In genomic region chr7:80246859-80247258, GRCm38 (mm10) we compare ENCODE assay signal across 8 mouse cellular contexts. TPM values are rescaled to one million over a fixed set of nuclear protein-coding genes. Genes with fewer than 3 reads are reported as not detected.
DNase-seq lines count a peak whose midpoint lies in the region; ATAC-seq and TF ChIP-seq lines count a peak whose summit lies in the region.

No protein-coding gene starts in this region.

- no peaks in the 10 kb centered on the region for H3K27me3 ChIP-seq in lung, postnatal 0 days (replicated peaks; ENCODE audit: insufficient read depth, low read length)
- H3K27me3 ChIP-seq in forebrain, embryonic 12.5 days: peaks cover 4% of the 10 kb centered on the region
- no peaks in the 10 kb centered on the region for H3K27me3 ChIP-seq in limb, embryonic 15.5 days
- no peaks in the 10 kb centered on the region for H3K27me3 ChIP-seq in stomach, embryonic 16.5 days (ENCODE audit: control insufficient read depth, insufficient read depth, low read length)

- no peaks in the 10 kb centered on the region for H3K4me1 ChIP-seq in lung, postnatal 0 days (ENCODE audit: insufficient read depth, low read depth, low read length)
- H3K4me1 ChIP-seq in lung, adult 2 months (ENCODE audit: control insufficient read depth, insufficient read depth, low read length): no peaks in the 10 kb centered on the region
- H3K4me1 ChIP-seq in forebrain, embryonic 12.5 days: no peaks in the 10 kb centered on the region
- H3K4me1 ChIP-seq in limb, embryonic 15.5 days: 0 out of 2 replicates have a peak, but pooled peaks cover 2% of the 10 kb centered on the region
- no peaks in the 10 kb centered on the region; the same call in 1 of the 2 replicates for H3K4me1 ChIP-seq in stomach, embryonic 16.5 days (ENCODE audit: control insufficient read depth, insufficient read depth, low read length)

- TF ChIP-seq CTCF in lung, postnatal 0 days (IDR thresholded peaks at IDR 0.05): no peak
- no peak for TF ChIP-seq CTCF in lung, adult 2 months (IDR thresholded peaks at IDR 0.05; ENCODE audit: insufficient read depth, low read length)

- WGBS in lung, postnatal 0 days: 41% methylated on average over 7 of the region's 7 CpGs
- 26% methylated on average over 7 of the region's 7 CpGs for WGBS in lung, adult 2 months
- 72% methylated on average over 7 of the region's 7 CpGs for WGBS in forebrain, embryonic 12.5 days
- WGBS in limb, embryonic 15.5 days: 67% methylated on average over 7 of the region's 7 CpGs
- 37% methylated on average over 7 of the region's 7 CpGs for WGBS in stomach, embryonic 16.5 days

- no peak for ATAC-seq in lung, postnatal 0 days
- no peak for ATAC-seq in forebrain, embryonic 12.5 days (ENCODE audit: low FRiP score)
- no peak for ATAC-seq in limb, embryonic 15.5 days (ENCODE audit: insufficient number of reproducible peaks, low FRiP score, low TSS enrichment, low read depth)
- ATAC-seq in stomach, embryonic 16.5 days (ENCODE audit: insufficient read depth, low FRiP score): no peak

- TF ChIP-seq EP300 in lung, postnatal 0 days (IDR thresholded peaks at IDR 0.05): no peak

- peak overlapping the region; percentile 65 for H3K4me2 ChIP-seq in lung, postnatal 0 days (replicated peaks; ENCODE audit: low read depth, low read length)
- peak overlapping the region; percentile 65 for H3K4me2 ChIP-seq in forebrain, embryonic 12.5 days
- H3K4me2 ChIP-seq in limb, embryonic 15.5 days: peak overlapping the region; percentile 68
- H3K4me2 ChIP-seq in stomach, embryonic 16.5 days (ENCODE audit: low read depth, low read length): peak overlapping the region; percentile 70

- H3K9me3 ChIP-seq in lung, postnatal 0 days (ENCODE audit: low read length): no peaks in the 10 kb centered on the region
- no peaks in the 10 kb centered on the region for H3K9me3 ChIP-seq in forebrain, embryonic 12.5 days
- no peaks in the 10 kb centered on the region for H3K9me3 ChIP-seq in limb, embryonic 15.5 days
- H3K9me3 ChIP-seq in stomach, embryonic 16.5 days (replicated peaks; ENCODE audit: control insufficient read depth, low read length): no peaks in the 10 kb centered on the region

- no peak for TF ChIP-seq POLR2A in lung, adult 2 months (IDR thresholded peaks at IDR 0.05; ENCODE audit: borderline replicate concordance, extremely low read depth, low read depth, low read length)

- peak; percentile 27 for DNase-seq in lung, postnatal 0 days (ENCODE audit: low spot score)
- no peak for DNase-seq in lung, adult 2 months
- no peak for DNase-seq in right cerebral cortex, postnatal 10 days (ENCODE audit: low spot score in 2 of 2)
- DNase-seq in testis, postnatal 14 days (ENCODE audit: low spot score): no peak
- no peak for DNase-seq in ovary, adult 18-20 months (ENCODE audit: low spot score)

- H3K36me3 ChIP-seq in lung, postnatal 0 days (ENCODE audit: insufficient read depth, low read length): no peaks in the 10 kb centered on the region
- no peaks in the 10 kb centered on the region for H3K36me3 ChIP-seq in forebrain, embryonic 12.5 days (replicated peaks)
- H3K36me3 ChIP-seq in limb, embryonic 15.5 days: 0 out of 2 replicates have a peak, but pooled peaks cover 2% of the 10 kb centered on the region
- H3K36me3 ChIP-seq in stomach, embryonic 16.5 days (ENCODE audit: control insufficient read depth, insufficient read depth, low read length): no peaks in the 10 kb centered on the region

- peak overlapping the region; percentile 55 for H3K4me3 ChIP-seq in lung, postnatal 0 days (ENCODE audit: low read depth, low read length)
- no peak overlapping the region for H3K4me3 ChIP-seq in lung, adult 2 months (replicated peaks; ENCODE audit: extremely low read depth, low read depth, low read length)
- H3K4me3 ChIP-seq in forebrain, embryonic 12.5 days (replicated peaks): peak overlapping the region; percentile 48
- peak overlapping the region; percentile 66 for H3K4me3 ChIP-seq in limb, embryonic 15.5 days
- H3K4me3 ChIP-seq in stomach, embryonic 16.5 days (replicated peaks; ENCODE audit: low read length): peak overlapping the region; percentile 68

- no peak overlapping the region for H3K27ac ChIP-seq in lung, postnatal 0 days (ENCODE audit: low read length)
- H3K27ac ChIP-seq in forebrain, embryonic 12.5 days: no peak overlapping the region
- H3K27ac ChIP-seq in limb, embryonic 15.5 days: no peak overlapping the region
- H3K27ac ChIP-seq in stomach, embryonic 16.5 days (ENCODE audit: low read length): peak overlapping the region; percentile 88

- H3K9ac ChIP-seq in lung, postnatal 0 days (replicated peaks; ENCODE audit: low read depth): no peak overlapping the region
- peak overlapping the region; percentile 61; the same call in 1 of the 2 replicates for H3K9ac ChIP-seq in forebrain, embryonic 12.5 days
- H3K9ac ChIP-seq in limb, embryonic 15.5 days: no peak overlapping the region
- H3K9ac ChIP-seq in stomach, embryonic 16.5 days (ENCODE audit: low read length): peak overlapping the region; percentile 86; the same call in 1 of the 2 replicates

RNA-seq across cellular contexts. Expression of gene Ttll13, which starts 0.7 kb away (rescaled TPM):
- 1.9 and 2.1 TPM in 2 replicates for polyA plus RNA-seq in lung, postnatal 0 days (2015; fragmentation: Nextera tagmentation; extraction: Ambion mirVana)
- 1.2 and 1.3 TPM in 2 replicates for polyA plus RNA-seq in lung, adult 2 months (2012; rRNA removed)
- 1.1 and 1.3 TPM in 2 replicates for polyA plus RNA-seq in forebrain, embryonic 12.5 days (2016; fragmentation: Nextera tagmentation; extraction: Ambion mirVana)
- 0.73 and 1.1 TPM in 2 replicates for polyA plus RNA-seq in limb, embryonic 15.5 days (2015; fragmentation: Nextera tagmentation; extraction: Ambion mirVana)
- polyA plus RNA-seq in stomach, embryonic 16.5 days (2015; fragmentation: Nextera tagmentation; extraction: Ambion mirVana): 0.56 and 1.1 TPM in 2 replicates

RNA-seq across cellular contexts. Expression of gene Ngrn, which starts 14.2 kb away (rescaled TPM):
- polyA plus RNA-seq in lung, postnatal 0 days (2015; fragmentation: Nextera tagmentation; extraction: Ambion mirVana): 40.8 and 46.0 TPM in 2 replicates
- polyA plus RNA-seq in lung, adult 2 months (2012; rRNA removed): 21.0 and 26.2 TPM in 2 replicates
- polyA plus RNA-seq in forebrain, embryonic 12.5 days (2016; fragmentation: Nextera tagmentation; extraction: Ambion mirVana): 56.8 TPM in 2 replicates
- polyA plus RNA-seq in limb, embryonic 15.5 days (2015; fragmentation: Nextera tagmentation; extraction: Ambion mirVana): 48.7 and 49.2 TPM in 2 replicates
- polyA plus RNA-seq in stomach, embryonic 16.5 days (2015; fragmentation: Nextera tagmentation; extraction: Ambion mirVana): 52.2 and 53.3 TPM in 2 replicates

RNA-seq across cellular contexts. Expression of gene Gdpgp1, which starts 14.2 kb away (rescaled TPM):
- polyA plus RNA-seq in lung, postnatal 0 days (2015; fragmentation: Nextera tagmentation; extraction: Ambion mirVana): 2.6 and 2.8 TPM in 2 replicates
- 2.4 and 3.2 TPM in 2 replicates for polyA plus RNA-seq in lung, adult 2 months (2012; rRNA removed)
- 4.2 and 4.8 TPM in 2 replicates for polyA plus RNA-seq in forebrain, embryonic 12.5 days (2016; fragmentation: Nextera tagmentation; extraction: Ambion mirVana)
- polyA plus RNA-seq in limb, embryonic 15.5 days (2015; fragmentation: Nextera tagmentation; extraction: Ambion mirVana): 3.2 and 3.8 TPM in 2 replicates
- 4.0 and 4.7 TPM in 2 replicates for polyA plus RNA-seq in stomach, embryonic 16.5 days (2015; fragmentation: Nextera tagmentation; extraction: Ambion mirVana)

RNA-seq across cellular contexts. Expression of gene Cib1, which starts 14.2 kb away (rescaled TPM):
- polyA plus RNA-seq in lung, postnatal 0 days (2015; fragmentation: Nextera tagmentation; extraction: Ambion mirVana): 108 and 123 TPM in 2 replicates
- 93.8 and 94.6 TPM in 2 replicates for polyA plus RNA-seq in lung, adult 2 months (2012; rRNA removed)
- polyA plus RNA-seq in forebrain, embryonic 12.5 days (2016; fragmentation: Nextera tagmentation; extraction: Ambion mirVana): 34.7 and 41.6 TPM in 2 replicates
- 62.5 and 69.4 TPM in 2 replicates for polyA plus RNA-seq in limb, embryonic 15.5 days (2015; fragmentation: Nextera tagmentation; extraction: Ambion mirVana)
- 141 and 167 TPM in 2 replicates for polyA plus RNA-seq in stomach, embryonic 16.5 days (2015; fragmentation: Nextera tagmentation; extraction: Ambion mirVana)

RNA-seq across cellular contexts. Expression of gene Vps33b, which starts 22.6 kb away (rescaled TPM):
- polyA plus RNA-seq in lung, postnatal 0 days (2015; fragmentation: Nextera tagmentation; extraction: Ambion mirVana): 2.8 and 3.4 TPM in 2 replicates
- 11.9 and 14.4 TPM in 2 replicates for polyA plus RNA-seq in lung, adult 2 months (2012; rRNA removed)
- polyA plus RNA-seq in forebrain, embryonic 12.5 days (2016; fragmentation: Nextera tagmentation; extraction: Ambion mirVana): 17.4 and 19.1 TPM in 2 replicates
- 11.8 and 12.3 TPM in 2 replicates for polyA plus RNA-seq in limb, embryonic 15.5 days (2015; fragmentation: Nextera tagmentation; extraction: Ambion mirVana)
- 12.5 and 13.2 TPM in 2 replicates for polyA plus RNA-seq in stomach, embryonic 16.5 days (2015; fragmentation: Nextera tagmentation; extraction: Ambion mirVana)

Comparison
In these comparisons a context has a peak if more than half of its experiments do, and no peak if none do; other contexts are left out.
1. H3K9ac ChIP-seq: peak in forebrain, embryonic 12.5 days (single experiment) and stomach, embryonic 16.5 days (single experiment); none in lung, postnatal 0 days (single experiment) and limb, embryonic 15.5 days (single experiment).
2. Peak in every context shown above with its lines, with median percentiles within 50 percentile points of each other: H3K4me2 ChIP-seq.